Mouse (Mus musculus) embryo, embryonic 11 days (tissue): ENCODE measurements around the gene Scfd2.

Source experiments
- DNase-seq: peaks from one replicate; pipeline ENCODE4 v3.0.0-alpha.2; 2015

The Scfd2 gene

GRCm38 (mm10) chr5:74197541-74198330 lies 333.8 kb downstream of the Scfd2 start:
- no peak for DNase-seq

- DNase-seq, result peak; percentile 70
Observed at GRCm38 (mm10) chr5:74196307-74196618, 335.3 kb downstream of the Scfd2 start.

- DNase-seq, result peak; percentile 66
Observed at GRCm38 (mm10) chr5:74195614-74196306, 335.8 kb downstream of the Scfd2 start.

GRCm38 (mm10) chr5:74194841-74195613 lies 336.5 kb downstream of the Scfd2 start, which contains the start of gene Rasl11b:
TSS of gene Rasl11b (plus strand) at chr5:74195286.
- peak; percentile 97 for DNase-seq

GRCm38 (mm10) chr5:74194027-74194840 lies 337.3 kb downstream of the Scfd2 start:
- no peak for DNase-seq

- no peak for DNase-seq
Observed at GRCm38 (mm10) chr5:74193626-74194025, 337.9 kb downstream of the Scfd2 start.

- DNase-seq, result no peak
Observed at GRCm38 (mm10) chr5:74193008-74193407, 338.6 kb downstream of the Scfd2 start.

GRCm38 (mm10) chr5:74190911-74191310 lies 340.6 kb downstream of the Scfd2 start:
- no peak for DNase-seq

GRCm38 (mm10) chr5:74190161-74190491 lies 341.4 kb downstream of the Scfd2 start:
- DNase-seq, result no peak

GRCm38 (mm10) chr5:74189484-74190160 lies 341.9 kb downstream of the Scfd2 start:
- DNase-seq, result no peak

- DNase-seq, result no peak
Observed at GRCm38 (mm10) chr5:74188886-74189285, 342.7 kb downstream of the Scfd2 start.

- DNase-seq, result no peak
Observed at GRCm38 (mm10) chr5:74188076-74188475, 343.5 kb downstream of the Scfd2 start.

GRCm38 (mm10) chr5:74184607-74185006 lies 347.0 kb downstream of the Scfd2 start:
- no peak for DNase-seq

- no peak for DNase-seq
Observed at GRCm38 (mm10) chr5:74183118-74183517, 348.4 kb downstream of the Scfd2 start.

- DNase-seq, result no peak
Observed at GRCm38 (mm10) chr5:74180216-74180615, 351.3 kb downstream of the Scfd2 start.

GRCm38 (mm10) chr5:74175526-74176270 lies 355.9 kb downstream of the Scfd2 start:
- DNase-seq, result peak; percentile 81

- DNase-seq, result peak; percentile 57
Observed at GRCm38 (mm10) chr5:74173162-74173844, 358.3 kb downstream of the Scfd2 start.

- DNase-seq, result peak; percentile 70
Observed at GRCm38 (mm10) chr5:74172208-74172607, 359.4 kb downstream of the Scfd2 start.

GRCm38 (mm10) chr5:74171768-74172167 lies 359.8 kb downstream of the Scfd2 start:
- DNase-seq, result no peak

- DNase-seq, result no peak
Observed at GRCm38 (mm10) chr5:74168085-74168484, 363.5 kb downstream of the Scfd2 start.

GRCm38 (mm10) chr5:74166642-74167041 lies 364.9 kb downstream of the Scfd2 start:
- no peak for DNase-seq
